Mouse (Mus musculus): ENCODE results near the gene Ube2d3. TPM values are rescaled to one million over a fixed set of nuclear protein-coding genes. Genes with fewer than 3 reads are reported as not detected.
"Not testable (repeated sequence)": the region's sequence is repeated elsewhere in the genome, so short reads cannot be mapped to it uniquely, and the experiment has no call there.

The Ube2d3 gene
- polyA plus RNA-seq, 1 experiment = 174 TPM

DNA sequence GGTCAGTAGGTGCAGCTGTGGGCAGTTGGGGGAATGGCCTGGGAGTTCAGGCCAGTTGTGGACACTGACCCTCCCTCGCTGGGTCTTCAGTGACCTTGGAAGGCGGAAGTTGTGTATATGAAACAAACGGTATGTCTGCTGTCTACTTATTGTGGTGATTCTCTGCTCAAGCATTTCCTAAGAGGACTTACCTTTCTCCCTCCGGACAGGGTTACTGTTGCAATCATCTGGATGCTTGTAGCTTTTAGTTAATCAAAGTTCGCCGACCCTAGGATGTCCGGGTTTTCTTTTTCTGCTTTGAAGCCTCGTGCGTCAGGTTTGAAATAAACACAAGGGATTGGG, 47.9 kb downstream of the Ube2d3 start:
- Histone ChIP-seq H3K36me3 (ENCODE audit: control insufficient read depth, insufficient read depth, low read length) (no peaks in the 10 kb centered on the region), H3K4me1 (ENCODE audit: control insufficient read depth, insufficient read depth, insufficient read length) (peaks cover 3% of the 10 kb centered on the region; the same call in 1 of the 2 replicates), H3K27ac (ENCODE audit: insufficient read depth, low read length) (0 out of 2 replicates have a peak overlapping the region, but pooled peaks have one; percentile 39), H3K4me3 (ENCODE audit: extremely low read depth, insufficient read depth, insufficient read length) (peak overlapping the region; percentile 83), H3K27me3 (ENCODE audit: control insufficient read depth, insufficient read depth, low read length) (no peaks in the 10 kb centered on the region)
- DNase-seq (ENCODE audit: low read depth in 1 of 2, low spot score in 2 of 2) = no peak
- no peak for TF ChIP-seq CTCF (IDR thresholded peaks at IDR 0.05; ENCODE audit: extremely low read depth, insufficient read depth, insufficient read length, insufficient replicate concordance)
- no peak for TF ChIP-seq POLR2A (IDR thresholded peaks at IDR 0.05; ENCODE audit: low read depth, low read length)
- 2% methylated on average over 9 of the region's 9 CpGs for WGBS

DNA sequence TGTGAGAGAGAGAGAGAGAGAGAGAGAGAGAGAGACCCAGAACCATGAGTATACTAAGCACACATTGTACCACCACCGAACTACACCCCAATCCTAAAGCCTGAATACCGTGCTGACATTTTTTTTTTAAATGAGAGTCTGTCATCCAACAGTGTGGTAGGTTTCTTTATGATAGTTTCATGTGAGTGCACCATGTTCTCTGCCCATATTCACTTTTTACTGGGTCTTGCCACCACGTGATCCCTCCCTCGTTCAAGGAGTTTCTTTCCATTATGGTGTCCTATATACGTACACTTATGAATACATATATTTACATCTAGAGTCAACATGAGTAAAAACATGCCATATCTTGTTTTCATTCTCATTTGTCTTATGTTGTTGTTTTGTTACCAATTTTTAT, 48.4 kb downstream of the Ube2d3 start:
- Histone ChIP-seq H3K27ac (ENCODE audit: insufficient read depth, low read length) (no peak overlapping the region), H3K27me3 (ENCODE audit: control insufficient read depth, insufficient read depth, low read length) (no peaks in the 10 kb centered on the region), H3K4me3 (ENCODE audit: extremely low read depth, insufficient read depth, insufficient read length) (peak overlapping the region; percentile 83), H3K36me3 (ENCODE audit: control insufficient read depth, insufficient read depth, low read length) (no peaks in the 10 kb centered on the region), H3K4me1 (ENCODE audit: control insufficient read depth, insufficient read depth, insufficient read length) (peaks cover 3% of the 10 kb centered on the region; the same call in 1 of the 2 replicates)
- 38% methylated on average over 5 of the region's 5 CpGs for WGBS
- DNase-seq (ENCODE audit: low read depth in 1 of 2, low spot score in 2 of 2) = no peak
- no peak for TF ChIP-seq CTCF (IDR thresholded peaks at IDR 0.05; ENCODE audit: extremely low read depth, insufficient read depth, insufficient read length, insufficient replicate concordance)
- TF ChIP-seq POLR2A (IDR thresholded peaks at IDR 0.05; ENCODE audit: low read depth, low read length) = no peak

DNA sequence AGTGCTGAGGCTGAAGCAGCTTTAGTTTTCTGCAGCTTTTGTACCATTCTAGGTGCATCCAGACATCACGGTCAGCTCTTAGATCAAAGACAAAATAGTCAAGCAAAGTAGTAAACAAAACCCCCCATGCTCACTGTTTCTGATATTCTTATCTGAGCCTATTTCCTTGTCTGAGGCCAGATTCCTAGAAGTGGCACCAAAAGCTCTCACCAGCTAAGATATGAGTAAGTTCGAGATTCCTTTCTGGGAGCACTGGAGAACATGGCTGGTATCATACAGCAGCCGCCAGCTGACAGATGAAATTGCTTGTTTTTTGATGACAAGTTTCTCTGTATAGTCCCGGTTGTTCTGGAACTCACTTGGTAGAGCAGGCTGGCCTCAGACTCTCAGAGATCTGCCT, 49.9 kb downstream of the Ube2d3 start:
- H3K27me3 ChIP-seq (ENCODE audit: control insufficient read depth, insufficient read depth, low read length) = no peaks in the 10 kb centered on the region
- no peak for DNase-seq (ENCODE audit: low read depth in 1 of 2, low spot score in 2 of 2)
- H3K4me3 ChIP-seq (ENCODE audit: extremely low read depth, insufficient read depth, insufficient read length) = no peak overlapping the region
- TF ChIP-seq POLR2A (IDR thresholded peaks at IDR 0.05; ENCODE audit: low read depth, low read length) (no peak), CTCF (IDR thresholded peaks at IDR 0.05; ENCODE audit: extremely low read depth, insufficient read depth, insufficient read length, insufficient replicate concordance) (no peak)
- WGBS = 94% methylated on average over 4 of the region's 4 CpGs
- peaks cover 3% of the 10 kb centered on the region; the same call in 1 of the 2 replicates for H3K4me1 ChIP-seq (ENCODE audit: control insufficient read depth, insufficient read depth, insufficient read length)
- no peaks in the 10 kb centered on the region for H3K36me3 ChIP-seq (ENCODE audit: control insufficient read depth, insufficient read depth, low read length)
- no peak overlapping the region for H3K27ac ChIP-seq (ENCODE audit: insufficient read depth, low read length)

DNA sequence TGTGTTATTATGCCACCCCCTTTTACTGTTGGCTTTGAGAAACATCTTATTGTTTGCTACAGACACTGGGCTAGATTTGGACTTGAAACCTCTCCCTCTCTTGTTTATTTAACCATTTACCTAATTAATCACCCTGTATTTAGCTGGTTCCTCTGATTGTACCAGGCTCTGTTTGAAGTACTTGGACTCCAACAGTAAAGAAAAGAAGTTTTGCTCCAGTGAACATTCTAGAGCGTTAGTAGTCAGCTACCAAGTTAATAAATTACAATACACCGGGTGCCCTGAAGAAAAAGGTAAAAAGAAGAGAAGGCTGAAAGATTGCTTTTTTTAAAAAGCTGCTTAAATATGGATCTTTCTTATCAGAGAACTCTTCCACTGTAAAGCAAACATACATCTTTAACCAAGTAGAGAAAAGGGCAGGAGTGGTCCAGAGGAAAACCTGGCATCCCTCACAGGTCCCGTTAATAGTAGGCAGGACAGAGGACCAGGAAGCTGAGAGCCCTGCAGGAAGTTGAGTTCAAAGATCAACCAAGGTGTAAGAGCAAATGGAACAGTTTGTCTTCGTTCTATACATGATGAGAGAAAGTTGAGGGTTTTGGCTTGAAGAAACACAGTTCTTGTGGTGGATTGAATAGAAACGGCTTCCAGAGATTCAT, 52.0 kb downstream of the Ube2d3 start:
- DNase-seq (ENCODE audit: low read depth in 1 of 2, low spot score in 2 of 2) = no peak
- Histone ChIP-seq H3K4me1 (ENCODE audit: control insufficient read depth, insufficient read depth, insufficient read length) (peaks cover 1% of the 10 kb centered on the region; the same call in 1 of the 2 replicates), H3K36me3 (ENCODE audit: control insufficient read depth, insufficient read depth, low read length) (no peaks in the 10 kb centered on the region), H3K27ac (ENCODE audit: insufficient read depth, low read length) (no peak overlapping the region), H3K4me3 (ENCODE audit: extremely low read depth, insufficient read depth, insufficient read length) (no peak overlapping the region), H3K27me3 (ENCODE audit: control insufficient read depth, insufficient read depth, low read length) (no peaks in the 10 kb centered on the region)
- whole genome bisulfite sequencing = 92% methylated on average over 5 of the region's 5 CpGs
- no peak for TF ChIP-seq CTCF (IDR thresholded peaks at IDR 0.05; ENCODE audit: extremely low read depth, insufficient read depth, insufficient read length, insufficient replicate concordance)
- no peak for TF ChIP-seq POLR2A (IDR thresholded peaks at IDR 0.05; ENCODE audit: low read depth, low read length)

DNA sequence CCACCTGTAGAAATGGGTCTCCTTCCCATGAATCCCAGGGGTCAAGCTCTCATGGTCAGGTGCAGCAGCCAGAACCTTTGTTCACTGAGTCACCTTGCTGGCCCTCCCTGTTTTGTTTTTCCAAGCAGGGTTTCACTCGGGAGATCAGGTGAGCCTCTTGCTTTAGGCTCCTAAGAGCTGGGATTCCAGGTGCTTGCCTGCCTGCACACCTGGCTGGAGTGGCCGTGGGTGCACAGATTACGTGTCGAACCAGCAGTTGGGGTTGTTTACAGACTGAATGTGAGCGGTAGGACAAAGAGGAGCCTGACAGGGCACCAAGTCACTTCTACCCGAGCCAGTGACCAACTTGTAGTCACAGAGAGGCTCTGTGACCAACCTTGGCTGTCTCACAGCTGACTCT, 53.2 kb downstream of the Ube2d3 start:
- H3K36me3 ChIP-seq (ENCODE audit: control insufficient read depth, insufficient read depth, low read length) = no peaks in the 10 kb centered on the region
- WGBS = 93% methylated on average over 6 of the region's 6 CpGs
- H3K27ac ChIP-seq (ENCODE audit: insufficient read depth, low read length) = no peak overlapping the region
- H3K4me3 ChIP-seq (ENCODE audit: extremely low read depth, insufficient read depth, insufficient read length) = no peak overlapping the region
- H3K27me3 ChIP-seq (ENCODE audit: control insufficient read depth, insufficient read depth, low read length) = no peaks in the 10 kb centered on the region
- H3K4me1 ChIP-seq (ENCODE audit: control insufficient read depth, insufficient read depth, insufficient read length) = no peaks in the 10 kb centered on the region
- DNase-seq (ENCODE audit: low read depth in 1 of 2, low spot score in 2 of 2) = no peak
- TF ChIP-seq CTCF (IDR thresholded peaks at IDR 0.05; ENCODE audit: extremely low read depth, insufficient read depth, insufficient read length, insufficient replicate concordance) (no peak), POLR2A (IDR thresholded peaks at IDR 0.05; ENCODE audit: low read depth, low read length) (no peak)

DNA sequence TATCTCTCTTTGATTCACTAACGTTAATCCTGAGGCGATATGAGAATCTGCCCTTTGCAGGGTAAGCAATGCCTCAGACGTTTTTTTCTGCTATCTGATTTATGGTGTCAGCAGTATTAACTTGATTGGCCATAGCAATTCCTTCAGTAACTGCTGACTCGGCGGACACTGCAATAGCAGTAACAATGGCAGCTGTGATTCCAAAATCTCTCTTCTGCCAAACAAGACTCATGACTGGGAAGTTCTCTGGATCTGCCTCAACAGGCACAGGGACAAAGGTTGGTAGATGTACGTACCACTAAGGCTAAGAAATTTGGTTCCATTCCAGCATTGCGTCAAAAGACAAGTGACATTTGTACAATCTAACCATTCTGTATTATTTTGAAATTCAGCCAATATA, 55.4 kb downstream of the Ube2d3 start:
- H3K36me3 ChIP-seq (ENCODE audit: control insufficient read depth, insufficient read depth, low read length); H3K27me3 ChIP-seq (ENCODE audit: control insufficient read depth, insufficient read depth, low read length); H3K4me1 ChIP-seq (ENCODE audit: control insufficient read depth, insufficient read depth, insufficient read length); DNase-seq (ENCODE audit: low read depth in 1 of 2, low spot score in 2 of 2); H3K4me3 ChIP-seq (ENCODE audit: extremely low read depth, insufficient read depth, insufficient read length); H3K27ac ChIP-seq (ENCODE audit: insufficient read depth, low read length): not testable (repeated sequence)
- 90% methylated on average over 7 of the region's 7 CpGs for WGBS

DNA sequence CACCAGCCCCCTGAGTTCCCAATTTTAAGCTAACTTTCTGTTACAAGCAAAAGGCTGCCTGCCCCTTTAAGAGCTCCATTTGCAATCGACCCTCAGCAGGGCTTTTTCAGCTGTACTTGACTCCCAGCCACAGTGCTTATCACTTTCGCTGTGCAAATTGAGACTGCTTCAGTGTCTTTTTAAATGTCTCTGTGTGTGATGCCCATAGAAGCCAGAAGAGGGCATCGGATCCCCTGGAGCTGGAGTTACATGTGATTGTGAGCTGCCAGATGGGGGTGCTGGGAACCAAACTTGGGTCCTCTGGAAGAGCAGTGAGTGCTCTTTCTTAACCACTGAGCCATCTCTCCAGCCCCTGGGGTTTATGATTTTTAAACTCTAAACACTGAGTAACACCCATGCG, 60.0 kb downstream of the Ube2d3 start:
- not testable (repeated sequence) for H3K4me3 ChIP-seq (ENCODE audit: extremely low read depth, insufficient read depth, insufficient read length); H3K27me3 ChIP-seq (ENCODE audit: control insufficient read depth, insufficient read depth, low read length); DNase-seq (ENCODE audit: low read depth in 1 of 2, low spot score in 2 of 2); H3K27ac ChIP-seq (ENCODE audit: insufficient read depth, low read length); H3K4me1 ChIP-seq (ENCODE audit: control insufficient read depth, insufficient read depth, insufficient read length); H3K36me3 ChIP-seq (ENCODE audit: control insufficient read depth, insufficient read depth, low read length)
- WGBS = 90% methylated on average over 4 of the region's 4 CpGs
